Mouse (Mus musculus) spleen, adult 2 months (tissue): ENCODE data around the gene 1810010D01Rik.

ENCODE experiments used
- CTCF ChIP-seq: fragments of 200-500 bp; IDR thresholded peaks from 2 replicates; pipeline ENCODE4 v1.5.1; 2011; ENCODE audit warnings: mild to moderate bottlenecking, inconsistent platforms; ENCODE audit not compliant: insufficient read depth, insufficient read length, insufficient replicate concordance; ENCODE audit errors: extremely low read depth
- POLR2A ChIP-seq: fragments of 200-500 bp; IDR thresholded peaks from 2 replicates; pipeline ENCODE4 v1.6.1; 2011; ENCODE audit warnings: low read depth, low read length, inconsistent platforms

- TF ChIP-seq POLR2A = no peak
- no peak for TF ChIP-seq CTCF
Measured at GRCm38 (mm10) chr7:145221346-145221745, 13.4 kb upstream of the 1810010D01Rik start.
